Mouse (Mus musculus) c-Kit-positive CD71-positive TER-119-negative erythroid progenitor cells, embryonic 14.5 days (primary cell): ENCODE data around the gene Adgre5.

Experiments
- DNase-seq: peaks from one replicate; pipeline ENCODE4 v3.0.0-alpha.2; 2013; ENCODE audit warnings: low read depth

The Adgre5 gene

GRCm38 (mm10) chr8:83721405-83722025 lies 19.6 kb downstream of the Adgre5 start:
- no peak for DNase-seq

- DNase-seq, result no peak
Measured at GRCm38 (mm10) chr8:83719693-83720092, 21.4 kb downstream of the Adgre5 start.

- DNase-seq, result no peak
Measured at GRCm38 (mm10) chr8:83719048-83719447, 22.1 kb downstream of the Adgre5 start.

- DNase-seq, result peak; percentile 69
Measured at GRCm38 (mm10) chr8:83716563-83716962, 24.6 kb downstream of the Adgre5 start.

- DNase-seq, result no peak
Measured at GRCm38 (mm10) chr8:83715771-83716170, 25.4 kb downstream of the Adgre5 start.

- peak; percentile 99 for DNase-seq
Measured at GRCm38 (mm10) chr8:83715031-83715690, 26.0 kb downstream of the Adgre5 start, which contains the start of gene Ddx39. Gene Ddx39 (plus strand): TSS chr8:83715177.

- DNase-seq, result no peak
Measured at GRCm38 (mm10) chr8:83714676-83715030, 26.5 kb downstream of the Adgre5 start.

GRCm38 (mm10) chr8:83707554-83707953 lies 33.6 kb downstream of the Adgre5 start:
- DNase-seq, result no peak

- DNase-seq, result no peak
Measured at GRCm38 (mm10) chr8:83706411-83706810, 34.7 kb downstream of the Adgre5 start.

- no peak for DNase-seq
Measured at GRCm38 (mm10) chr8:83703426-83703825, 37.7 kb downstream of the Adgre5 start.

GRCm38 (mm10) chr8:83700423-83701085 lies 40.6 kb downstream of the Adgre5 start:
- no peak for DNase-seq

- no peak for DNase-seq
Measured at GRCm38 (mm10) chr8:83699566-83699965, 41.6 kb downstream of the Adgre5 start.

GRCm38 (mm10) chr8:83698661-83699453 lies 42.3 kb downstream of the Adgre5 start, which contains the start of gene Pkn1:
Gene Pkn1 (minus strand): TSS chr8:83699179.
- DNase-seq, result no peak

GRCm38 (mm10) chr8:83698291-83698660 lies 42.9 kb downstream of the Adgre5 start:
- DNase-seq, result no peak

GRCm38 (mm10) chr8:83697374-83698220 lies 43.5 kb downstream of the Adgre5 start:
- DNase-seq, result no peak

GRCm38 (mm10) chr8:83695351-83696106 lies 45.6 kb downstream of the Adgre5 start:
- DNase-seq, result no peak

GRCm38 (mm10) chr8:83694369-83695160 lies 46.6 kb downstream of the Adgre5 start:
- no peak for DNase-seq

- DNase-seq, result no peak
Measured at GRCm38 (mm10) chr8:83693609-83694236, 47.4 kb downstream of the Adgre5 start.

- DNase-seq, result no peak
Measured at GRCm38 (mm10) chr8:83689264-83689663, 51.9 kb downstream of the Adgre5 start.
